In the genomic region with DNA sequence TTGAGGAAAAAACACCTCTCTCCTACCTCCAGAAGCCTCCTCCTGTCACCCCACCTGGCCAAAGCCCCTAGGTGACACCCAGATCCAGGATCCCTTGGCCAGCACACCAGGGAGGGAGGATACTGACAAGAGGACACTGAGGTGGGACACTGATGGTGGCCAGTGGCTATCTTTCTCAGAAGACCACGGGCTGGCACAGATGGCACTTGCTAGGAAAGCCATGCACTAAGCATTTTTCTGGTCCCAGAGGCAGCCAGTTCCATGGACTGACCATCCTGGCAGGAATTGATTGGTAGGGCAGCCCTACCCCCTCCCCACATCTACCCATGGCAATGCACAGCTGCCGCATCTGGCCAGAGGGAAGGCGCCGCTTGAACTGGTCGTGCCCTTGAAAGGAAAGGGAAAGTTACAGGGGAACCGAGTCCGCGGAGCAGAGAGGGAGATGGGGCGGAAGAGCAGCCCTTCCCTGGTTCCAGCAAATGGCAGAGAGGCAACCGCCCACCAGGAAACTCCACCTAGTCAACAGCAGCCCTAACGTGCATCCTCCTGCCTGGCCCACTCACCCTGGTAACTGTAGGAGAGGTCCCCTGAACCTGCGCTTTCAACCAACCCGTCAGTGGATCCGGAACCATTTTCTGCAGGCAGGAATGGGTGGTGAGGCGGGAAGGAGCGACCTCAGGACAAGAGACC, we compare ENCODE assay signal across 24 mouse cellular contexts. TPM values are rescaled to one million over a fixed set of nuclear protein-coding genes. Genes with fewer than 3 reads are reported as not detected.
DNase-seq lines count a peak whose midpoint lies in the region; ATAC-seq lines count a peak whose summit lies in the region.
"Had no signal": no experiment of that assay in that cellular context is flagged by ENCODE, and none has a peak within 500 bp of the region (broad histone marks: within the 10 kb centered on the region; RNA-seq: fewer than 3 reads in every experiment).

No protein-coding gene starts in this region.

- intact Hi-C loops in heart, postnatal 10 days (cut with DNase I), result no loop called here

- H3K27ac ChIP-seq in heart, embryonic 10.5 days, result no peak overlapping the region
- no peak overlapping the region for H3K27ac ChIP-seq in intestine, embryonic 15.5 days
- H3K27ac ChIP-seq: embryonic facial prominence, embryonic 15.5 days; heart, embryonic 15.5 days; hindbrain, embryonic 10.5 days; kidney, postnatal 0 days; limb, embryonic 13.5 days; liver, embryonic 12.5 days; midbrain, embryonic 12.5 days had no signal

- DNase-seq in adrenal gland, postnatal 14 days, result peak; percentile 2
- no peak for DNase-seq in adrenal gland, postnatal 25 days
- DNase-seq in heart, embryonic 10.5 days (ENCODE audit: low spot score), result peak; percentile 59
- no peak for DNase-seq in heart, postnatal 10 days
- DNase-seq in thymus, postnatal 4 days, result peak; percentile 32
- no peak for DNase-seq in thymus, postnatal 14 days
- DNase-seq: adrenal gland, adult 2 months; gastrocnemius, postnatal 10 days; kidney, adult 18-20 months; layer of hippocampus, adult 9-11 months; lung, adult 18-20 months; lung, postnatal 14 days had no signal

- no peak overlapping the region for H3K9ac ChIP-seq in intestine, embryonic 15.5 days
- H3K9ac ChIP-seq: embryonic facial prominence, embryonic 15.5 days; heart, embryonic 15.5 days; limb, embryonic 13.5 days; liver, embryonic 12.5 days; midbrain, embryonic 12.5 days had no signal

- no peaks in the 10 kb centered on the region for H3K27me3 ChIP-seq in heart, embryonic 10.5 days (ENCODE audit: insufficient read depth, poor library complexity, severe bottlenecking)
- no peaks in the 10 kb centered on the region for H3K27me3 ChIP-seq in intestine, embryonic 15.5 days (replicated peaks)
- H3K27me3 ChIP-seq: embryonic facial prominence, embryonic 15.5 days; heart, embryonic 15.5 days; limb, embryonic 13.5 days; liver, embryonic 12.5 days; midbrain, embryonic 12.5 days; Patski had no signal

- 83% methylated on average over 16 of the region's 16 CpGs for WGBS in heart, embryonic 10.5 days
- 85% methylated on average over 16 of the region's 16 CpGs for WGBS in intestine, embryonic 15.5 days

- peaks cover 98% of the 10 kb centered on the region for H3K36me3 ChIP-seq in heart, embryonic 10.5 days
- peaks cover 46% of the 10 kb centered on the region for H3K36me3 ChIP-seq in intestine, embryonic 15.5 days

- ATAC-seq in intestine, embryonic 15.5 days, result no peak
- ATAC-seq: forebrain, embryonic 14.5 days; liver, embryonic 12.5 days; Patski had no signal

- no peak overlapping the region for H3K4me3 ChIP-seq in heart, embryonic 10.5 days
- H3K4me3 ChIP-seq in intestine, embryonic 15.5 days (replicated peaks), result no peak overlapping the region
- H3K4me3 ChIP-seq: embryonic facial prominence, embryonic 15.5 days; heart, embryonic 15.5 days; hindbrain, embryonic 10.5 days; limb, embryonic 13.5 days; liver, embryonic 12.5 days; midbrain, embryonic 12.5 days had no signal

- no peaks in the 10 kb centered on the region for H3K9me3 ChIP-seq in heart, embryonic 10.5 days
- no peaks in the 10 kb centered on the region for H3K9me3 ChIP-seq in intestine, embryonic 15.5 days
- H3K9me3 ChIP-seq: embryonic facial prominence, embryonic 15.5 days; G1E; heart, embryonic 15.5 days; hindbrain, embryonic 10.5 days; limb, embryonic 13.5 days; midbrain, embryonic 12.5 days had no signal

- H3K4me2 ChIP-seq in intestine, embryonic 15.5 days (replicated peaks), result no peak overlapping the region
- H3K4me2 ChIP-seq: embryonic facial prominence, embryonic 15.5 days; heart, embryonic 15.5 days; limb, embryonic 13.5 days; liver, embryonic 12.5 days; midbrain, embryonic 12.5 days had no signal

- H3K4me1 ChIP-seq in heart, embryonic 10.5 days, result 0 out of 2 replicates have a peak, but pooled peaks cover 3% of the 10 kb centered on the region
- H3K4me1 ChIP-seq in intestine, embryonic 15.5 days (replicated peaks), result no peaks in the 10 kb centered on the region
- H3K4me1 ChIP-seq: embryonic facial prominence, embryonic 15.5 days; heart, embryonic 15.5 days; limb, embryonic 13.5 days; midbrain, embryonic 12.5 days had no signal

RNA-seq across cellular contexts. Expression of a gene that starts 8.7 kb away (rescaled TPM):
- total RNA-seq in adrenal gland, postnatal 14 days (2021), result 177 and 178 TPM in 2 replicates
- 286 and 328 TPM in 2 replicates for total RNA-seq in adrenal gland, postnatal 25 days (2021)
- polyA plus RNA-seq in heart, embryonic 10.5 days (2016; fragmentation: Nextera tagmentation; extraction: Ambion mirVana), result 37.0 and 37.2 TPM in 2 replicates
- 10 to 100 TPM; 71.5 to 75.4 TPM for total RNA-seq in heart, postnatal 10 days (2021)
- polyA plus RNA-seq in intestine, embryonic 15.5 days (2015; fragmentation: Nextera tagmentation; extraction: Ambion mirVana), result 36.3 and 39.6 TPM in 2 replicates

RNA-seq across cellular contexts. Expression of a gene that starts 10.5 kb away (rescaled TPM):
- 57.9 and 85.1 TPM in 2 replicates for total RNA-seq in adrenal gland, postnatal 14 days (2021)
- total RNA-seq in adrenal gland, postnatal 25 days (2021), result 51.0 and 70.2 TPM in 2 replicates
- 303 and 413 TPM in 2 replicates for polyA plus RNA-seq in heart, embryonic 10.5 days (2016; fragmentation: Nextera tagmentation; extraction: Ambion mirVana)
- 10 to 100 TPM; 72.1 to 90.1 TPM for total RNA-seq in heart, postnatal 10 days (2021)
- 304 and 345 TPM in 2 replicates for polyA plus RNA-seq in intestine, embryonic 15.5 days (2015; fragmentation: Nextera tagmentation; extraction: Ambion mirVana)
- total RNA-seq: common myeloid progenitor, adult 5-6 weeks had no signal

RNA-seq across cellular contexts. Expression of a gene that starts 39.6 kb away (rescaled TPM):
- total RNA-seq in adrenal gland, postnatal 14 days (2021), result 39.0 and 40.0 TPM in 2 replicates
- 51.8 and 56.0 TPM in 2 replicates for total RNA-seq in adrenal gland, postnatal 25 days (2021)
- polyA plus RNA-seq in heart, embryonic 10.5 days (2016; fragmentation: Nextera tagmentation; extraction: Ambion mirVana), result 45.5 and 50.3 TPM in 2 replicates
- 10 to 100 TPM; 33.5 to 35.9 TPM for total RNA-seq in heart, postnatal 10 days (2021)
- polyA plus RNA-seq in intestine, embryonic 15.5 days (2015; fragmentation: Nextera tagmentation; extraction: Ambion mirVana), result 36.2 and 36.9 TPM in 2 replicates

RNA-seq across cellular contexts. Expression of a gene that starts 40.0 kb away (rescaled TPM):
- total RNA-seq in adrenal gland, postnatal 14 days (2021), result 26.6 and 28.4 TPM in 2 replicates
- 28.9 and 33.7 TPM in 2 replicates for total RNA-seq in adrenal gland, postnatal 25 days (2021)
- 18.5 and 22.1 TPM in 2 replicates for polyA plus RNA-seq in heart, embryonic 10.5 days (2016; fragmentation: Nextera tagmentation; extraction: Ambion mirVana)
- 10 to 100 TPM; 23.5 to 27.2 TPM for total RNA-seq in heart, postnatal 10 days (2021)
- polyA plus RNA-seq in intestine, embryonic 15.5 days (2015; fragmentation: Nextera tagmentation; extraction: Ambion mirVana), result 18.5 and 20.2 TPM in 2 replicates

Comparison
In these comparisons a context has a peak if more than half of its experiments do, and no peak if none do; other contexts are left out.
1. DNase-seq: peak in adrenal gland, postnatal 14 days (single experiment), heart, embryonic 10.5 days (single experiment) and thymus, postnatal 4 days (single experiment); none in adrenal gland, postnatal 25 days (single experiment), heart, postnatal 10 days (0 of 2) and thymus, postnatal 14 days (single experiment).